Mouse (Mus musculus) spleen, adult 2 months (tissue): ENCODE measurements around the gene Mlxipl. TPM values are rescaled to one million over a fixed set of nuclear protein-coding genes. Genes with fewer than 3 reads are reported as not detected.

Experiments
- DNase-seq, 2 experiments: peaks; one replicate each; pipeline versions ENCODE4 v3.0.0 to v3.0.0-alpha.2; 2012 to 2021; ENCODE audit warnings: low spot score in 2 of 2, low read depth in 1 of 2
- H3K27ac ChIP-seq: fragments of 200-500 bp; 2 replicates; pipeline ENCODE4 v1.5.1; 2012; ENCODE audit warnings: low read length, inconsistent platforms; ENCODE audit not compliant: insufficient read depth
- H3K27me3 ChIP-seq: fragments of 200-500 bp; 2 replicates; pipeline ENCODE4 v1.6.1; 2012; ENCODE audit warnings: mild to moderate bottlenecking, moderate library complexity, low read length, inconsistent platforms; ENCODE audit not compliant: control insufficient read depth, insufficient read depth
- H3K36me3 ChIP-seq: fragments of 200-500 bp; 2 replicates; pipeline ENCODE4 v1.6.1; 2012; ENCODE audit warnings: mild to moderate bottlenecking, low read length, inconsistent platforms; ENCODE audit not compliant: control insufficient read depth, insufficient read depth
- H3K4me1 ChIP-seq: fragments of 200-500 bp; 2 replicates; pipeline ENCODE4 v1.6.1; 2011; ENCODE audit warnings: inconsistent platforms; ENCODE audit not compliant: control insufficient read depth, insufficient read depth, insufficient read length
- H3K4me3 ChIP-seq: fragments of 200-500 bp; 2 replicates; pipeline ENCODE4 v1.5.1; 2011; ENCODE audit warnings: mild to moderate bottlenecking, inconsistent platforms; ENCODE audit not compliant: insufficient read depth, insufficient read length; ENCODE audit errors: extremely low read depth
- CTCF ChIP-seq: fragments of 200-500 bp; IDR thresholded peaks from 2 replicates; pipeline ENCODE4 v1.5.1; 2011; ENCODE audit warnings: mild to moderate bottlenecking, inconsistent platforms; ENCODE audit not compliant: insufficient read depth, insufficient read length, insufficient replicate concordance; ENCODE audit errors: extremely low read depth
- POLR2A ChIP-seq: fragments of 200-500 bp; IDR thresholded peaks from 2 replicates; pipeline ENCODE4 v1.6.1; 2011; ENCODE audit warnings: low read depth, low read length, inconsistent platforms
- WGBS: fragments of 180-500 bp; shearing (Covaris S2); methylation state at CpG from one replicate; pipeline ENCODE4 v1.1.7; 2018; 5-methylcytosine and 5-hydroxymethylcytosine counted together
- polyA plus RNA-seq: library from polyadenylated mRNA; depleted of rRNA; stranded (reverse); fragments of >200 nt; gene quantifications from 2 replicates; pipeline ENCODE4 v1.2.3, GENCODE M21; 2012

Mlxipl gene
- polyA plus RNA-seq, 1 experiment, result 1.2 TPM

- no peaks in the 10 kb centered on the region for H3K4me1 ChIP-seq
- H3K4me3 ChIP-seq, result no peak overlapping the region
- H3K27me3 ChIP-seq, result no peaks in the 10 kb centered on the region
- no peak overlapping the region for H3K27ac ChIP-seq
- no peaks in the 10 kb centered on the region for H3K36me3 ChIP-seq
- 76% methylated on average over 2 of the region's 2 CpGs for WGBS
- no peak for DNase-seq
- TF ChIP-seq POLR2A (no peak), CTCF (no peak)
These were observed 50.2 kb downstream of the Mlxipl start for GRCm38 (mm10) chr5:135139881-135140280.

DNA sequence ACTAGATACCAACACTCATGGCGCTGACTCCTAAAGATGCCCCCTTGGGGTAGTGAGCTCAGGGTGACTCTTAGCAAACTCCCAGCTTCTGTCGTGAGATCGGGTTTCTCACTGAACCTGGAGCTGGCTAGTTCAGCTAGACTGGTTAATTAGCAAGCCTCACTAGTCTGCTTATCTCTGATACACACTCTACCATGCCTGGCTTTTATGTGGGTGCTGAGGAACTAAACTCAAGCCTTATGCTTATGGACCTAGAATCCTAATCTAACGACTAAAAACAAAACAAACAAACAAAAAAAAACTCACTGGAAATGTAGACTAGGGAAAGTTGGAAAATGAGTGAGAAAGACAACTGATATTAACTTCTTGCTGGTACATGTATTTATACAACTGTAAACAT, 54.8 kb downstream of the Mlxipl start:
- H3K4me3 ChIP-seq, result no peak overlapping the region
- no peak for DNase-seq
- TF ChIP-seq CTCF (no peak), POLR2A (no peak)
- H3K36me3 ChIP-seq, result no peaks in the 10 kb centered on the region
- WGBS, result 60% methylated on average over 4 of the region's 4 CpGs
- H3K27me3 ChIP-seq, result no peaks in the 10 kb centered on the region
- no peaks in the 10 kb centered on the region for H3K4me1 ChIP-seq
- no peak overlapping the region for H3K27ac ChIP-seq

GRCm38 (mm10) chr5:135145532-135145931, 55.8 kb downstream of the Mlxipl start:
- Histone ChIP-seq H3K4me3 (no peak overlapping the region), H3K36me3 (no peaks in the 10 kb centered on the region), H3K27me3 (no peaks in the 10 kb centered on the region), H3K27ac (no peak overlapping the region), H3K4me1 (no peaks in the 10 kb centered on the region)
- no peak for DNase-seq
- TF ChIP-seq POLR2A, result no peak
- no peak for TF ChIP-seq CTCF
- WGBS, result 29% methylated on average over 3 of the region's 3 CpGs

GRCm38 (mm10) chr5:135145955-135146354, 56.3 kb downstream of the Mlxipl start:
- Histone ChIP-seq H3K4me1 (no peaks in the 10 kb centered on the region), H3K36me3 (no peaks in the 10 kb centered on the region), H3K4me3 (no peak overlapping the region), H3K27me3 (no peaks in the 10 kb centered on the region), H3K27ac (no peak overlapping the region)
- DNase-seq, result no peak
- no peak for TF ChIP-seq POLR2A
- TF ChIP-seq CTCF, result no peak

DNA sequence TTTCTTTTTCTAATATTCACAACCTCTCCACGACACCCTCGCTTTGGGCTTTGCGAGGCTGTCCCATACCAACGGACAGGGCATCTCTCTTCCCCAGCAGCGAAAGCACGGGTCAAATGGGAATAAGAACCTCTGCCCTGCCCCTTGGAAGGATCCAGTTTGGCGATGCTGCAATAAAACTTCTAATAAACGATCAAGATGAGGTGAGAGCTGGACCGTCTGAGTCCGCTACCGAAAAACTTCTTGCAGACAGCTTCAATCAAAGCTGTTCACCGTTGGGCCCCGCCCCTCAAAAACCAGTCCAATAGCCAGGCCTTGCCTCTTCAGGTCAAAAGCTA, 59.0 kb downstream of the Mlxipl start:
- H3K27me3 ChIP-seq, result no peaks in the 10 kb centered on the region
- no peaks in the 10 kb centered on the region for H3K4me1 ChIP-seq
- WGBS, result 1% methylated on average over 13 of the region's 13 CpGs
- no peak for DNase-seq
- H3K36me3 ChIP-seq, result no peaks in the 10 kb centered on the region
- peak overlapping the region; percentile 62 for H3K4me3 ChIP-seq
- TF ChIP-seq CTCF, result no peak
- TF ChIP-seq POLR2A, result no peak
- H3K27ac ChIP-seq, result peak overlapping the region; percentile 53

- H3K36me3 ChIP-seq, result peaks cover 4% of the 10 kb centered on the region
- peak within 1 kb of the TSS; percentile 90 for H3K4me3 ChIP-seq
- peak; percentile 99 for DNase-seq
- H3K4me1 ChIP-seq, result no peaks in the 10 kb centered on the region
- TF ChIP-seq POLR2A (peak; percentile 56; the same call in 1 of the 2 replicates), CTCF (no peak)
- H3K27ac ChIP-seq, result peak within 1 kb of the TSS; percentile 96
- H3K27me3 ChIP-seq, result no peaks in the 10 kb centered on the region
- under 1% methylated on average over 63 of the region's 63 CpGs for WGBS
These were observed 59.5 kb downstream of the Mlxipl start, which contains the start of gene Tbl2 for GRCm38 (mm10) chr5:135149053-135149819. TSS of gene Tbl2 (plus strand) at chr5:135149657.

DNA sequence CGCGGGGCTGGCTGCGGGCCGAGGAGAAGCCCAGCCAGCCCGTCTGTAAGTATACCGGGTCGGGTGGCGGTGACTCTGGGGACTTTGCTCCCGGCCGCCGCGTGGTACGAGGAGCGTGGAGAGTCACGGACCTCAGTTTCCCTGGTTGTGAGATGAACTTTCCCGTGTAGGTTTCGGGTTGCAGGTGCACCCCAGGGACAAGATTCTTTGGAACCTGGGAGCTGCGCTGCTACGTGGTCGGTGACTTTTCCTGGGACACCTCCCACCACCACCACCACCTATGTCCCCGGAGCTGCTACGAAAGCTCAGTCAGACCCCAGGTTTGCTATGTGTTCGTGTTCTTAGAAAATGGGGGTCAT, 60.1 kb downstream of the Mlxipl start:
- Histone ChIP-seq H3K4me3 (peak overlapping the region; percentile 90), H3K27ac (peak overlapping the region; percentile 61)
- under 1% methylated on average over 23 of the region's 23 CpGs for WGBS

More for the DNA sequence above, 60.1 kb downstream of the Mlxipl start:
- Histone ChIP-seq H3K36me3 (peaks cover 6% of the 10 kb centered on the region), H3K4me1 (no peaks in the 10 kb centered on the region), H3K27me3 (no peaks in the 10 kb centered on the region)
- DNase-seq, result no peak
- TF ChIP-seq POLR2A (no peak), CTCF (no peak)
